Mouse (Mus musculus): ENCODE results near the gene Mdm4. TPM values are rescaled to one million over a fixed set of nuclear protein-coding genes. Genes with fewer than 3 reads are reported as not detected.
A peak's percentile ranks its signal among the peaks of the same experiment; 100 is the strongest.

Gene Mdm4
- 50.1 and 56.4 TPM in 2 replicates for polyA plus RNA-seq (2016; fragmentation: Nextera tagmentation; extraction: Ambion mirVana)

DNA sequence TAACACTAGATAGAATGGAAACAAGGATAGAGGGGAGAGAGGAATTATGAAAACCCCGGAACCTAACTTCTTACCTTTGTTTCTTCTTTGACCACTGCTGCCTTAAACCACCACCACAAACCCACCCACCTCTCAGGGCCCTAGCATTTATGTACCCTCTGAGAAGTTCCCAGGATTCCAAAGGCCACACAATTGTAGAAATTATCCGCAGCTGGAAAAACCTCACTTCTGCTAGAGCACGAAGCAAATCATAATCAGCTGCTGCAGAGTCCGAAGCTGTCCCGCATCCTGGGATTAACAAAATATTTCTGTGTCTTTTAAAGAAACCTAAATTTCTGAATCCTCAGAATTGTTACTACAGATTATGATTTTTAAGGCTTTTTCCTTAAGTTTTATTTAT, at the start of gene Mdm4:
Mdm4 (minus strand) TSS at position 101 of the 400 bp plus-strand sequence.
- no peak for ATAC-seq (ENCODE audit: low FRiP score, low read depth)
- 92% methylated on average over 5 of the region's 5 CpGs for whole genome bisulfite sequencing
- no peak within 1 kb of the TSS for H3K4me3 ChIP-seq

DNA sequence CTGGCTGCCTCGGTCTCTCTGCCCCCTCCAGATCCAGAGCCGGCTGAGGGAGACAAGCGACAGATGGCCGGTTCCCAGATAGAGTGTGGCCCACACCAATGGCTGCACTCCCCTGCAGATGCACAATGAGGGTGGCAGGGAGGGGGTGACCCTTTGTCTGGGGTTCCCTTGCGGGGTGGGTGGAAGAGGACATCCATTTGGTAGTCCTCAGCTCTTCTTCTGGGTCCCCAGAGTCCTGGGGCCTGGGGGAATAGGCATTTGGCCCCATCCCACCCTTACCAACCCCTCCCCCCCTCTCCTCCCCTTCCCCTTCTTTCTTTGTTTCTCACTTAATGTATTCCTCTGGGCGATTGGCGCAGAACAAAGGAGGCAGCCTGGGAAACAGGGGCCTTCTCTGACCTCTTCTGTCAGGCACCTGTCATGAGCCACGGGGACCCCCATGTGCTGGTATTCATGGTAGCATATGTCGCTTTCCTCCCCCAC, 49.8 kb upstream of the Mdm4 start:
- WGBS = 13% methylated on average over 9 of the region's 9 CpGs
- Histone ChIP-seq H3K4me1 (peaks cover 59% of the 10 kb centered on the region), H3K27ac (replicated peaks) (peak overlapping the region; percentile 96), H3K9ac (replicated peaks) (0 out of 2 replicates have a peak overlapping the region, but pooled peaks have one; percentile 28), H3K27me3 (no peaks in the 10 kb centered on the region), H3K4me3 (no peak overlapping the region), H3K36me3 (peaks cover 61% of the 10 kb centered on the region), H3K9me3 (no peaks in the 10 kb centered on the region), H3K4me2 (replicated peaks) (peak overlapping the region; percentile 26; the same call in 1 of the 2 replicates)
- peak; percentile 84 for ATAC-seq (ENCODE audit: low FRiP score, low read depth)

More for the DNA sequence above, at the start of gene Mdm4:
- H3K4me1 ChIP-seq = peaks cover 9% of the 10 kb centered on the region
- no peak within 1 kb of the TSS for H3K4me2 ChIP-seq (replicated peaks)
- no peaks in the 10 kb centered on the region for H3K27me3 ChIP-seq
- H3K9me3 ChIP-seq = no peaks in the 10 kb centered on the region
- no peak within 1 kb of the TSS for H3K27ac ChIP-seq (replicated peaks)
- H3K9ac ChIP-seq (replicated peaks) = no peak within 1 kb of the TSS
- no peaks in the 10 kb centered on the region for H3K36me3 ChIP-seq

GRCm38 (mm10) chr1:133079509-133079908, 49.1 kb upstream of the Mdm4 start:
- Histone ChIP-seq H3K27me3 (no peaks in the 10 kb centered on the region), H3K36me3 (peaks cover 61% of the 10 kb centered on the region), H3K4me2 (replicated peaks) (peak overlapping the region; percentile 26; the same call in 1 of the 2 replicates), H3K4me3 (no peak overlapping the region), H3K27ac (replicated peaks) (peak overlapping the region; percentile 96), H3K4me1 (peaks cover 59% of the 10 kb centered on the region), H3K9me3 (no peaks in the 10 kb centered on the region), H3K9ac (replicated peaks) (0 out of 2 replicates have a peak overlapping the region, but pooled peaks have one; percentile 3)
- WGBS = 42% methylated on average over 7 of the region's 7 CpGs
- peak; percentile 48 for ATAC-seq (ENCODE audit: low FRiP score, low read depth)

DNA sequence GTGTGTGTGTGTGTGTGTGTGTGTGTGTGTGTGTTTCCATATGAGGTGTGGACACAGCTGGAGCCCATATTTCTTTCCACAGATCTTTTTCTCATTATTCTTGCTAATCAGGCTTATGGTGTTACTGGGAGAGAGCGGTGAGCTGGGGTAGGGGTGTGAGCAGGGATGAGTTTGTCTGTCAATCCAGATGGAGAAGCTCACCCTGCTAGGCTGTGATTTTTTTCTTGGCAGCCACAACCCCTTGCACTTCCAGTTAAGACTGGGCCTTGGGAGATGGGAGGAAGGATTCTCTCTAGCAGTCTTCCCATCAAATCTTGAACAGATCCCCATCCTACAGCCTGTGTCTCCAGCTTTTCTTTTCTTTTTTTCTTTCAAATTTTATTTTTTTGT, 48.0 kb upstream of the Mdm4 start:
- WGBS = 50% methylated on average over 1 of the region's 1 CpGs
- Histone ChIP-seq H3K4me1 (peaks cover 52% of the 10 kb centered on the region), H3K36me3 (peaks cover 56% of the 10 kb centered on the region), H3K9me3 (no peaks in the 10 kb centered on the region), H3K4me3 (no peak overlapping the region), H3K27ac (replicated peaks) (peak overlapping the region; percentile 96), H3K4me2 (replicated peaks) (no peak overlapping the region), H3K9ac (replicated peaks) (no peak overlapping the region), H3K27me3 (no peaks in the 10 kb centered on the region)
- no peak for ATAC-seq (ENCODE audit: low FRiP score, low read depth)

- no peak for ATAC-seq (ENCODE audit: low FRiP score, low read depth)
- peaks cover 57% of the 10 kb centered on the region for H3K4me1 ChIP-seq
- no peak overlapping the region for H3K9ac ChIP-seq (replicated peaks)
- 52% methylated on average over 11 of the region's 12 CpGs for WGBS
- H3K9me3 ChIP-seq = no peaks in the 10 kb centered on the region
- H3K4me3 ChIP-seq = no peak overlapping the region
- H3K27ac ChIP-seq (replicated peaks) = peak overlapping the region; percentile 96
- H3K4me2 ChIP-seq (replicated peaks) = no peak overlapping the region
- H3K36me3 ChIP-seq = peaks cover 53% of the 10 kb centered on the region
- no peaks in the 10 kb centered on the region for H3K27me3 ChIP-seq
Observed at GRCm38 (mm10) chr1:133077606-133078337, 47.4 kb upstream of the Mdm4 start.

GRCm38 (mm10) chr1:133076681-133077514, 46.5 kb upstream of the Mdm4 start:
- Histone ChIP-seq H3K9ac (replicated peaks) (no peak overlapping the region), H3K9me3 (no peaks in the 10 kb centered on the region), H3K36me3 (peaks cover 53% of the 10 kb centered on the region), H3K4me2 (replicated peaks) (no peak overlapping the region), H3K4me3 (no peak overlapping the region), H3K27me3 (no peaks in the 10 kb centered on the region), H3K27ac (replicated peaks) (peak overlapping the region; percentile 96), H3K4me1 (peaks cover 58% of the 10 kb centered on the region)
- 48% methylated on average over 20 of the region's 20 CpGs for WGBS
- ATAC-seq (ENCODE audit: low FRiP score, low read depth) = no peak

GRCm38 (mm10) chr1:133075651-133076400, 45.5 kb upstream of the Mdm4 start:
- Histone ChIP-seq H3K9me3 (no peaks in the 10 kb centered on the region), H3K4me3 (no peak overlapping the region), H3K27me3 (no peaks in the 10 kb centered on the region), H3K4me1 (peaks cover 48% of the 10 kb centered on the region), H3K27ac (replicated peaks) (no peak overlapping the region; the same call in 1 of the 2 replicates), H3K9ac (replicated peaks) (no peak overlapping the region), H3K4me2 (replicated peaks) (no peak overlapping the region), H3K36me3 (peaks cover 53% of the 10 kb centered on the region)
- WGBS = 88% methylated on average over 6 of the region's 6 CpGs
- ATAC-seq (ENCODE audit: low FRiP score, low read depth) = no peak

- 94% methylated on average over 13 of the region's 13 CpGs for WGBS
- H3K4me3 ChIP-seq = no peak overlapping the region
- H3K9ac ChIP-seq (replicated peaks) = no peak overlapping the region
- H3K36me3 ChIP-seq = peaks cover 60% of the 10 kb centered on the region
- no peak overlapping the region for H3K27ac ChIP-seq (replicated peaks)
- H3K9me3 ChIP-seq = no peaks in the 10 kb centered on the region
- H3K4me2 ChIP-seq (replicated peaks) = no peak overlapping the region
- peaks cover 41% of the 10 kb centered on the region for H3K4me1 ChIP-seq
- ATAC-seq (ENCODE audit: low FRiP score, low read depth) = no peak
- H3K27me3 ChIP-seq = no peaks in the 10 kb centered on the region
Observed at GRCm38 (mm10) chr1:133074541-133074940, 44.2 kb upstream of the Mdm4 start.

- H3K4me1 ChIP-seq = peaks cover 35% of the 10 kb centered on the region
- H3K27ac ChIP-seq (replicated peaks) = no peak overlapping the region
Observed at GRCm38 (mm10) chr1:133073327-133073856, 43.0 kb upstream of the Mdm4 start.

GRCm38 (mm10) chr1:133071666-133072381, 41.5 kb upstream of the Mdm4 start:
- Histone ChIP-seq H3K27ac (replicated peaks) (no peak overlapping the region), H3K9ac (replicated peaks) (no peak overlapping the region), H3K4me3 (no peak overlapping the region), H3K9me3 (no peaks in the 10 kb centered on the region), H3K4me1 (peaks cover 23% of the 10 kb centered on the region), H3K27me3 (no peaks in the 10 kb centered on the region), H3K36me3 (peaks cover 67% of the 10 kb centered on the region), H3K4me2 (replicated peaks) (no peak overlapping the region)
- ATAC-seq (ENCODE audit: low FRiP score, low read depth) = no peak
- 76% methylated on average over 16 of the region's 16 CpGs for WGBS

More at GRCm38 (mm10) chr1:133073327-133073856, 43.0 kb upstream of the Mdm4 start:
- 73% methylated on average over 9 of the region's 9 CpGs for WGBS
- ATAC-seq (ENCODE audit: low FRiP score, low read depth) = no peak
- H3K9ac ChIP-seq (replicated peaks) = no peak overlapping the region
- no peak overlapping the region for H3K4me2 ChIP-seq (replicated peaks)
- H3K36me3 ChIP-seq = peaks cover 67% of the 10 kb centered on the region
- no peaks in the 10 kb centered on the region for H3K27me3 ChIP-seq
- H3K4me3 ChIP-seq = no peak overlapping the region
- no peaks in the 10 kb centered on the region for H3K9me3 ChIP-seq

GRCm38 (mm10) chr1:133070157-133070556, 39.8 kb upstream of the Mdm4 start:
- 50% methylated on average over 3 of the region's 5 CpGs for WGBS
- Histone ChIP-seq H3K36me3 (peaks cover 65% of the 10 kb centered on the region), H3K4me2 (replicated peaks) (no peak overlapping the region), H3K9ac (replicated peaks) (no peak overlapping the region), H3K27ac (replicated peaks) (peak overlapping the region; percentile 30; the same call in 1 of the 2 replicates), H3K4me3 (no peak overlapping the region), H3K9me3 (no peaks in the 10 kb centered on the region), H3K4me1 (peaks cover 15% of the 10 kb centered on the region; the same call in 1 of the 2 replicates), H3K27me3 (no peaks in the 10 kb centered on the region)
- ATAC-seq (ENCODE audit: low FRiP score, low read depth) = no peak
